Mouse (Mus musculus): ENCODE measurements around the gene Copz1.
A peak's percentile ranks its signal among the peaks of the same experiment; 100 is the strongest.

The Copz1 gene

DNA sequence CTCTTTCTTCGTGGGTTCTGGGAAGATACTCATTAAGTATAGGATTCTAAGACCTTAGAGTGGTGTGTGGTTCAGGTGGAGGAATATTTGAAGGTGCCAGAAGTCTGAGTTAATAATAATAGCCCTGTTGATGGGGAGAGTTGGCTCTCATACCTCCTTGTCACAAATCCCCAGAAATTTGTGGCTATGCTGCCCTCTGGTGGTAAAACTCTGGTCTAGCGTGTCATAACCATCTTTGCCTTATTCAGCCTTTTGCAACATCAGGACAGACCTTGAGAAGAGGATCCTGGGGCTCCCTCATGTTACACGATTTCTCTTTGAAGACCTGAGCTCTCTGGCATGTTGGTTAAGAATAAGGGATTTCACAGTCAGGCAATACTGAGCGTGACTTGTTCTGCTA, 69.9 kb downstream of the Copz1 start:
- DNase-seq = peak; percentile 93

DNA sequence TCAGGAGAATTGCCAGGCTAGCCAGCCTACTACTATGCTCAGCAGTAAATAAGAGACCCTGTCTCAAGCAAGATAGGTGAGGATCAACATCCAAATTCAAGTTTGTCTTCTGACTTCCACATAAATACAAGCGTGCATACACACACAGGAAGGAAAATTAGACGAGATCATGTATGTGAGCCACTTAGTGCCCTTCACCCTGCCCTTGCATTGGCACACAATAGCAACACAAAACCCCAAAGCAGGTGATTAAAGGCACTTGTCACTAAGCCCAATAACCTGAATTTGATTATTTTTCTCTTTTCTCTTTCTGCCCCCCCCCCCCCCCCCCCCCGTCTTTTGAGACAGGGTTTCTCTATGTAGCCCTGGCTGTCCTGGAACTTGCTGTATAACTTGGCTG, 70.5 kb downstream of the Copz1 start:
- no peak for DNase-seq

DNA sequence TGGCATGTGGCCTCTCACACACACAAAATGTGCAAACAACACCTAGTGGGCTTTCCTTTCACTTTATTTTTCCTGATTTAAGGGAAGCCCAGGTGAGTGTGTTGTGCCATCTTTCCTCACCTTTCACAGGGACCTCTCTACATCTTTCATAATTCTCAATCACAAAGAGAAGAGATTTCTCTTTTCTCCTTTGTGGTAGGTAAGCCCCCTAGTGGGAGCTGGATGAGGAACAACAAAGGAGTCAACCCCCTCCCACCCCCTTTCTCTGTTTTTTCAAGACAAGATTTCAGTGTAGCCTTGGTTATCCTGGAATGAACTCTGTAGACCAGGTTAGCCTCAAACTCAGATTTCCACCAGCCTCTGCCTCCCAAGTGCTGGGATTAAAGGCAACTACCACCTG, 71.0 kb downstream of the Copz1 start:
- DNase-seq = no peak

DNA sequence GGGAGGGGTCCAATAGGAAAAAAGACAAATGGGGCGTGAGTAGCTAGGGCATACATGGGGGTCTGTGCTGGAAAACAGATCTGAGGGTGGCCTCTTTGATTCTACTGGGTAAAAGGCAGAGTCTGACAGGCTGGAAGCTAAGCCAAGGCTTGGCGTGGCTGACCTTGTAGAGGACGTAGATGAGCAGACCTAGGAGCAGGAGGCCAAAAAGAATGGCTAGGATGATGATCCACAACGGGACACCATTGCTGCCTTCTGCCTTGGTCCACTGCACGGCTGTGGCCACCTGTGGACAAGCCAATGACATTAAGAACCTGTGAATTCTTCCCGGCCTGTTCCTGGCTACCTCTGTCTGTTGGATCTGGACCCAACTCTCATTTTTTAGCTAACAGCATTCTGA, 73.3 kb downstream of the Copz1 start:
- DNase-seq = no peak

DNA sequence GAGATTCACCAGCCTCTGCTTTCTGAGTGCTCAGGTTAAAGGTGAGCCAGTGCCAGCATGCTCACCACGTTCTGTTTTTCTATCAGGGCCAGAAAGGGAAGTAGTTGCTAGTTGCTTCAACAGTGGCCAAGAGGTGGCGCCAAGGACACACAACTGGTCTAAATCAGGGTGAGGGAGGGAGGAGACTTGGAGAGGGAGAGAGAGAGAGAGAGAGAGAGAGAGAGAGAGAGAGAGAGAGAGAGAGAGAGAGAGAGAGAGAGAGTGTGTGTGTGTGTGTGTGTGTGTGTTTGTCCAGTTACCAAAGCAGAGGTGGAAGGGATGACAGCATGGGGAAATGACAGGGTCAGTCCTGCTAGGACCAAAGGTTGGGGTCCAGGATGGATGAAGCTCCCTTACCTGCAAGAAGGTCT, 74.8 kb downstream of the Copz1 start:
- peak; percentile 90 for DNase-seq

Measured in retina, postnatal 1 day (tissue).